Mouse (Mus musculus) cerebellum, adult 9-11 months (tissue): ENCODE measurements around the gene Tmem109.

Experiments used
- DNase-seq: peaks from one replicate; pipeline ENCODE4 v3.0.0; 2022

Gene Tmem109

GRCm38 (mm10) chr19:10880975-10881425 is 801 bp downstream of the Tmem109 start:
- DNase-seq = no peak

- peak; percentile 81 for DNase-seq
These were observed 1.5 kb downstream of the Tmem109 start for GRCm38 (mm10) chr19:10880085-10880974.

- DNase-seq = peak; percentile 88
These were observed 3.5 kb downstream of the Tmem109 start for GRCm38 (mm10) chr19:10878201-10878837.

- DNase-seq = peak; percentile 67
These were observed 10.4 kb downstream of the Tmem109 start for GRCm38 (mm10) chr19:10871328-10871961.

- DNase-seq = peak; percentile 51
These were observed 11.1 kb downstream of the Tmem109 start for GRCm38 (mm10) chr19:10870676-10871075.

GRCm38 (mm10) chr19:10869886-10870527 is 11.8 kb downstream of the Tmem109 start, which contains the start of gene Tmem132a:
TSS of gene Tmem132a (minus strand) at chr19:10869940.
- peak; percentile 81 for DNase-seq

GRCm38 (mm10) chr19:10869241-10869885 is 12.4 kb downstream of the Tmem109 start:
- DNase-seq = peak; percentile 92

GRCm38 (mm10) chr19:10868623-10869141 is 13.1 kb downstream of the Tmem109 start:
- DNase-seq = no peak

GRCm38 (mm10) chr19:10867946-10868622 is 13.7 kb downstream of the Tmem109 start:
- peak; percentile 62 for DNase-seq

- DNase-seq = peak; percentile 75
These were observed 15.4 kb downstream of the Tmem109 start for GRCm38 (mm10) chr19:10866351-10866750.

- peak; percentile 52 for DNase-seq
These were observed 21.7 kb downstream of the Tmem109 start for GRCm38 (mm10) chr19:10860072-10860497.

- peak; percentile 30 for DNase-seq
These were observed 25.3 kb downstream of the Tmem109 start for GRCm38 (mm10) chr19:10856520-10856919.

GRCm38 (mm10) chr19:10855422-10855821 is 26.4 kb downstream of the Tmem109 start:
- no peak for DNase-seq

- DNase-seq = no peak
These were observed 34.3 kb downstream of the Tmem109 start for GRCm38 (mm10) chr19:10847311-10848087.

GRCm38 (mm10) chr19:10846150-10846549 is 35.7 kb downstream of the Tmem109 start:
- DNase-seq = no peak

- DNase-seq = no peak
These were observed 36.3 kb downstream of the Tmem109 start for GRCm38 (mm10) chr19:10845454-10845853.

GRCm38 (mm10) chr19:10844206-10844605 is 37.6 kb downstream of the Tmem109 start:
- no peak for DNase-seq

GRCm38 (mm10) chr19:10842914-10843313 is 38.9 kb downstream of the Tmem109 start:
- no peak for DNase-seq

GRCm38 (mm10) chr19:10841721-10842626 is 39.8 kb downstream of the Tmem109 start:
- DNase-seq = no peak
